Mouse (Mus musculus) kidney, postnatal 36 days (tissue): Measurements from ENCODE around the gene D630003M21Rik.
A peak's percentile ranks its signal among the peaks of the same experiment; 100 is the strongest.

Experiments used
- DNase-seq, 2 experiments: peaks; one replicate each; pipeline ENCODE4 v3.0.0; 2021 to 2022; ENCODE audit warnings: mixed read lengths in 2 of 2

The D630003M21Rik gene

GRCm38 (mm10) chr2:158138778-158139177 lies 90.2 kb downstream of the D630003M21Rik start:
- no peak for DNase-seq

DNA sequence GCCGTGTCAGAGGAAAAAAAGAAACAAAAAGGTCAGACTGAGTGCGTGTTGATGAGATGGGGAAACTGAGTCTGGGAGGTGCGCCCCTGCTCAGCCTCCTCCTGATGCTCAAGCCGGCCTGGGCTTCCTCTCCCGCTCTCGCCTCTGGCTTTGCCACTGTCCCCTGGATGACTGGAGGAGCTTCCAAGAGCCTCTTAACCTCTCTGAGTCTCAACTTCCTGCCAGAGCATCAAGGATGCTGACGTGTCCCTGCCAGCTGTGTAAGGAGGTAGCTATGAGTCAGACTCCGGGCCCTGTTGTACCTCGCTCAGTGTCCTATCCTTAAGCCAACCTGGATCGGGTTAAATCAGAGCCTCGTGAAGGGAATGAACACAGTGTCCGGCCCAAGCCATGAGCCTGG lies 91.3 kb downstream of the D630003M21Rik start:
- DNase-seq: no peak

DNA sequence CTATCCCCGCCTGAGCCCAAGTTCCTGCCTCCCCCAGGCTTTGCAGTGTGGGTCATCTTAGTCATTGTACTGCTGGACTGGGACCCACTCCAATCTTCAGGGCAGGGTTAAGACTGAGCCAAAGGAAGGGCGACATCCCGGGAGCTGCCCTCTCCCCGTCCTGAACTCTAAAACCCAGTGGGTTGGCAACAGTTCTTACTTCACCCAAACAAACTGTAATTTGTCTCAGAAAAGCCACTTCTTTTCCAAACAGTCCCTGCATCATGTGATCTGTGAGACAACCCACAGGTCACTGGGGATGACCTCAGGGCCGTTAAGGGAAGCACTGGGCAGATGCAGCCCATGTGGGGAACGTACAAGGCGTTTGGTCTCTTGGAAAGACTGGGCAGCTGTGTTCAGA lies 92.8 kb downstream of the D630003M21Rik start:
- peak; percentile 79 to 86 for DNase-seq

DNA sequence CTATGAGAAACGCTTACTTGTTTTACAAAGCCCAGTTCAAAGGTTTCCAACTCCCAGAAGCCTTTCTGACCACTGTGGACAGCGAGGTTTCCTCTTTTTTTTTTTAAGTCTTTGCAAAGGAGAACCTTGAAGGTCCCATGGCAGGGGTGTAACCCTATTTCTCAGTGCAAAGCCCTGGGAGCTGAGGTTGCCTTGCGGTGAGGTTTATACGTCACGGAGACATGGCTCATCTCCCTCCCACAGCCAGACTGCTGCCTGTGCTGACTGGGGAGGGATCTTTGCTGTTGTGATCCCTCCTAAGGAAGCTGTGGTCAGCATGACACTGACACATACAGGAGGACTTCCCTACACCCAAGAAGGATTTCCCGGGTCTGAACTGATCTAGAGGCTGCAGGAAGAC lies 96.0 kb downstream of the D630003M21Rik start:
- no peak for DNase-seq
